In the genomic region with DNA sequence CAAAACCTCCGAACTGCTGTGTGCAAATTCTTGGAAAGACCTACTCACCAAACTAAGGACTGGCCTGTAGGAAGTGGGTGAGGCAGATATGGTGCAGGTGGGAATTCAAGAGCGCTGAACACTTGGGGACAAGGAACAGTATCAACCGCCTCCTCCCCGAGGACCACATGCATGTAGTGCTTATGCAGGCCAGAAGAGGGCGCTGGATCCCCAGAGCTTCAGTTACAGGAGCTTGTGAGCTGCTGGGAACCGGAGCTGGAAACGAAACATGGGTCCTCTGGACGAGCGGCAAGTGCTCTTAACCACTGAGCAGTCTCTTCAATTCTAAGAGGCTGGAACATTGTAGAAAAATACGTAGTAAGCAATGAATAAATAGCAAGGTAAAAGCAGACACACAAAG, we compare ENCODE assay signal across 17 mouse cellular contexts.
"Had no signal": no experiment of that assay in that cellular context is flagged by ENCODE, and none has a peak within 500 bp of the region (broad histone marks: within the 10 kb centered on the region; RNA-seq: fewer than 3 reads in every experiment).

No protein-coding gene starts in this region.

- H3K27me3 ChIP-seq: liver, embryonic 15.5 days; midbrain, embryonic 12.5 days had no signal

- H3K9ac ChIP-seq: liver, embryonic 15.5 days; midbrain, embryonic 12.5 days had no signal

- ATAC-seq: intestine, postnatal 0 days; midbrain, embryonic 16.5 days had no signal

- H3K4me3 ChIP-seq: liver, embryonic 15.5 days; midbrain, embryonic 12.5 days had no signal

- H3K4me2 ChIP-seq: liver, embryonic 15.5 days; midbrain, embryonic 12.5 days had no signal

- H3K27ac ChIP-seq: kidney, postnatal 0 days; liver, embryonic 15.5 days; midbrain, embryonic 12.5 days; stomach, postnatal 0 days had no signal

- DNase-seq: kidney, adult 2 months; kidney, postnatal 25 days; lung, adult 2 months; lung, postnatal 14 days; lung, postnatal 4 days; right cerebral cortex, adult 18-20 months; right cerebral cortex, postnatal 14 days; right cerebral cortex, postnatal 4 days; thymus, adult 2 months; thymus, postnatal 14 days; thymus, postnatal 4 days had no signal

- H3K4me1 ChIP-seq: liver, embryonic 15.5 days; midbrain, embryonic 12.5 days had no signal

- H3K36me3 ChIP-seq: liver, embryonic 15.5 days; midbrain, embryonic 12.5 days had no signal
